Mouse (Mus musculus) hindbrain, embryonic 10.5 days (tissue): ENCODE data around the gene Tmem239. TPM values are rescaled to one million over a fixed set of nuclear protein-coding genes. Genes with fewer than 3 reads are reported as not detected.

Experiments
- DNase-seq: peaks from one replicate; pipeline ENCODE4 v3.0.0-alpha.2; 2017; ENCODE audit warnings: low spot score
- H3K27ac ChIP-seq: fragments of 300-500 bp; sonication (generic); 2 replicates; pipeline ENCODE4 v1.5.1; 2016; ENCODE audit warnings: mild to moderate bottlenecking, moderate library complexity
- H3K27me3 ChIP-seq: fragments of 300-500 bp; sonication (generic); 2 replicates; pipeline ENCODE4 v1.6.1; 2016; ENCODE audit warnings: mild to moderate bottlenecking; ENCODE audit not compliant: poor library complexity, insufficient read depth, severe bottlenecking
- H3K36me3 ChIP-seq: fragments of 300-500 bp; sonication (generic); 2 replicates; pipeline ENCODE4 v1.6.1; 2016; ENCODE audit warnings: mild to moderate bottlenecking, moderate library complexity
- H3K4me1 ChIP-seq: fragments of 300-500 bp; sonication (generic); replicated peaks from 2 replicates; pipeline ENCODE4 v1.6.1; 2016; ENCODE audit warnings: mild to moderate bottlenecking
- H3K4me3 ChIP-seq: fragments of 300-500 bp; sonication (generic); 2 replicates; pipeline ENCODE4 v1.5.1; 2016; ENCODE audit warnings: mild to moderate bottlenecking, moderate library complexity
- H3K9me3 ChIP-seq: fragments of 300-500 bp; sonication (generic); 2 replicates; pipeline ENCODE4 v1.6.1; 2016; ENCODE audit warnings: mild to moderate bottlenecking, moderate library complexity
- WGBS: fragments of 180-500 bp; shearing (Covaris S2); methylation state at CpG from one replicate; pipeline ENCODE4 v1.1.7; 2016; 5-methylcytosine and 5-hydroxymethylcytosine counted together
- polyA plus RNA-seq: library from polyadenylated mRNA; unstranded; fragments of >200 nt; fragmentation: Nextera tagmentation; extraction: Ambion mirVana; gene quantifications from 2 replicates; pipeline ENCODE4 v1.2.1, GENCODE M21; 2016

The Tmem239 gene
- polyA plus RNA-seq, 1 experiment from 2014 or later: not detected

- Histone ChIP-seq H3K4me1 (peaks cover 38% of the 10 kb centered on the region), H3K9me3 (no peaks in the 10 kb centered on the region), H3K27ac (no peak overlapping the region), H3K27me3 (peaks cover 26% of the 10 kb centered on the region), H3K4me3 (no peak overlapping the region), H3K36me3 (peaks cover 29% of the 10 kb centered on the region)
- no peak for DNase-seq
Measured at GRCm38 (mm10) chr2:130448449-130448848, 42.2 kb downstream of the Tmem239 start.

DNA sequence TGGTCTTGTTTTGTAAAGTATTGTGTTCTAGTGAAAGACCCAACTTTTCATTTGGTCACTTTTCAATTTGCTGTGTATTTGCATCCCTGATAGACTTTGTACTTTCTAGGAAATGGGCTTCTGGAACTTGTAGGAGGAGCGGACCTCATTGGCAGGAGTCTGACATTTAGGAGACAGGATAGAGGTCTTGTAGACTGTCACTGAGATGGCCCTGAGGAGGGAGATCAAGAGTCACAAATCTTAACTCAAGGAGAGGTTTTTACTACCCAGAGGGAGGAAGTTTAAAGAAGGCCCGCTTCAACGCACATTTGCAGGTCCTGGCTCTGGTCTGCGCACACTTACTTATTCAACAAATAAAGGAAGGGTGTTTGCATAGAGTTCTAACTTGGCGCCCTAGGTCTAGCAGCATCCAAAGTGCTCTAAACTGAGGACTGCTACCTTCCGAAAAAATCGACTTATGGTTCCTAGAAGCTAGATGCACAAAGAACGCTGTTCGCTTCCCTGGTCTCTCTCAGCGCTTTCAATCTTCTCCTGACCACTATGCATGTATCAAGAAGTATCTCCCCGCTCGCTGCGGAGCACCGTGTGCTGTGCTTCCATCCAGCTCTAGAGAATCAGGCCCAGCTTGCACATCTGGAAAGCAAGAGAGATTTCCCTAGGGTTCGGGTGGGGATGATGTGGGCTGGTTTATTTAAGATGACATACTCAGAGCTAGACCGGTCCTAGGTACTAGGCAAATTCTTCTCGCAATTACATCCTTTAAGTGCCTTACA, 42.9 kb downstream of the Tmem239 start:
- Histone ChIP-seq H3K9me3 (no peaks in the 10 kb centered on the region), H3K4me3 (peak overlapping the region; percentile 94), H3K27ac (peak overlapping the region; percentile 94; the same call in 1 of the 2 replicates), H3K4me1 (peaks cover 38% of the 10 kb centered on the region), H3K36me3 (peaks cover 21% of the 10 kb centered on the region), H3K27me3 (peaks cover 26% of the 10 kb centered on the region)
- peak; percentile 35 for DNase-seq
- 8% methylated on average over 17 of the region's 17 CpGs for WGBS

DNA sequence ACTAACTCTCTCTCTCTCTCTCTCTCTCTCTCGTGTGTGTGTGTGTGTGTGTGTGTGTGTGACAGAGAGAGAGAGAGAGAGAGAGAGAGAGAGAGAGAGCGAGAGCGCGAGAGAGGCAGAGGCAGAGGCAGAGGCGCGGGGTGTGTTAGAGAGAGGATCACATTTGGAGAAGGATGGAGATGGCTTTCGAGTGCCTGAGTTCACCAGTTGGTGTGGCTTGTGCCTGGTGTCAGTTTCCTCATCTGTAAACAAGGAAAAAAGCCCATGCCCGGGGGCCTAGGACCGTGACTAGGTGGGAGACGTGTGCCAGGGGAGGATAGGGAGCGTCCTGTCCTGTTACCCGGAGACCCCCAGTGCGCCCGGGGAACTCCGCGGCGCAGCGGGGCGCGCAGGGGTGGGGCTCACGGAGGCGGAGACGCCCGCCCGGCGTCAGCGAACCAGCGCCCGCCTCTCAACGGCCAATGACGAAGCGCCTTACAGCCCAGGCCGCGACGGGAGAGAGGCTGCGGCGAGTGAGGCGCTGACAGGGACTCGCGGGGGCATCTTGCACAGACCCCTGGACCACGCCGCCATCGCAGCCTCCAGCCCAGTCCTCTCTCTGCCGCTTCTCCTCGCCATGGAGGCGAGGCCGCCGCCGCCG, 43.6 kb downstream of the Tmem239 start, which contains the start of gene Ptpra:
Gene Ptpra, plus strand, starts transcription at position 485 of the 640 bp plus-strand sequence.
- H3K9me3 ChIP-seq: no peaks in the 10 kb centered on the region
- peak within 1 kb of the TSS; percentile 94 for H3K4me3 ChIP-seq
- WGBS: under 1% methylated on average over 50 of the region's 50 CpGs
- peak; percentile 93 for DNase-seq
- H3K4me1 ChIP-seq: peaks cover 38% of the 10 kb centered on the region
- H3K27me3 ChIP-seq: peaks cover 26% of the 10 kb centered on the region
- peaks cover 14% of the 10 kb centered on the region for H3K36me3 ChIP-seq
- H3K27ac ChIP-seq: peak within 1 kb of the TSS; percentile 94

GRCm38 (mm10) chr2:130450434-130450796, 44.1 kb downstream of the Tmem239 start:
- Histone ChIP-seq H3K9me3 (no peaks in the 10 kb centered on the region), H3K4me3 (peak overlapping the region; percentile 94), H3K27ac (peak overlapping the region; percentile 94), H3K27me3 (peaks cover 26% of the 10 kb centered on the region), H3K4me1 (peaks cover 38% of the 10 kb centered on the region), H3K36me3 (peaks cover 9% of the 10 kb centered on the region; the same call in 1 of the 2 replicates)
- DNase-seq: no peak
- under 1% methylated on average over 47 of the region's 47 CpGs for WGBS

GRCm38 (mm10) chr2:130451086-130451726, 44.9 kb downstream of the Tmem239 start:
- Histone ChIP-seq H3K27ac (peak overlapping the region; percentile 94; the same call in 1 of the 2 replicates), H3K4me3 (peak overlapping the region; percentile 94), H3K4me1 (peaks cover 41% of the 10 kb centered on the region), H3K36me3 (0 out of 2 replicates have a peak, but pooled peaks cover 3% of the 10 kb centered on the region), H3K27me3 (peaks cover 26% of the 10 kb centered on the region), H3K9me3 (no peaks in the 10 kb centered on the region)
- DNase-seq: no peak
- WGBS: 74% methylated on average over 14 of the region's 14 CpGs

DNA sequence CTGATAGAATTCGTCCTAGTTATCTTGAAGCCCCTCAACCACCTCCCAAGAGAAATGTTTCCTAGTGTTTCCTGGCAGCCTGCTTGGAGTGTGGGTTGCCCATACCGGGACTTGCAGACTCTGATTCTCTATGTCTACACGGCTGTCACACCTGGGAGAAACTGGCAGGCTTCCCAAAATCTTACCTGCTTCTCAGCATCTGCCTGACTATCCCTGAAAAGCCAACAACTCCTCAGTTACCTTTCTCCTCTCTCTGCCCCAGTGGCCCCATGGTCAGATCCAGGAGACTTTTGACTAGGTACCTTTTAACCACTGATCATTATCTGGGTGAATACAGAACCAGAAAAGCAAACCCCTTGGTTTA, 45.4 kb downstream of the Tmem239 start:
- H3K4me3 ChIP-seq: peak overlapping the region; percentile 94
- H3K9me3 ChIP-seq: no peaks in the 10 kb centered on the region
- H3K4me1 ChIP-seq: peaks cover 41% of the 10 kb centered on the region
- WGBS: 86% methylated on average over 3 of the region's 3 CpGs
- 0 out of 2 replicates have a peak, but pooled peaks cover 3% of the 10 kb centered on the region for H3K36me3 ChIP-seq
- no peak for DNase-seq
- peaks cover 26% of the 10 kb centered on the region for H3K27me3 ChIP-seq
- no peak overlapping the region for H3K27ac ChIP-seq

DNA sequence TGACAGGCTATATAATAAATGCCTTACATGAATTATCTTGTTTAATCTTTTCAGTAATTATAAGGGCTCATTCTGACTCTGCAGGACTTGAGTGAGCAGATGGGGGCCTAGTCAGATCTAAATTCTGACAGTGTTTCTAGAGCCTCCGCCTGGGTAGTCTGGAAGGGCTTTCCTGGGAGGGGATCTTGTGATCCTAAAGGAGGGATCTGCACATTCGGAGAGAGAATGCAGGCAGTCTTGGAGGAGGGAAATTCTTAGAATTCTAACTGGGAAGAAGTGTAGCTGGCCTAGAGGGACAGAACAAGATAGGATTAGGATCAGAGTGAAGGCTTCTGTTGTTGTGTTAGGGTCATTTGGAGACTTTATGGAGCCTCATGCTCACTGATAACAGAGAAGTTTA, 46.0 kb downstream of the Tmem239 start:
- peaks cover 41% of the 10 kb centered on the region for H3K4me1 ChIP-seq
- DNase-seq: no peak
- 0 out of 2 replicates have a peak, but pooled peaks cover 3% of the 10 kb centered on the region for H3K36me3 ChIP-seq
- H3K27ac ChIP-seq: no peak overlapping the region
- H3K4me3 ChIP-seq: no peak overlapping the region
- 72% methylated on average over 2 of the region's 2 CpGs for WGBS
- no peaks in the 10 kb centered on the region for H3K9me3 ChIP-seq
- H3K27me3 ChIP-seq: peaks cover 21% of the 10 kb centered on the region

DNA sequence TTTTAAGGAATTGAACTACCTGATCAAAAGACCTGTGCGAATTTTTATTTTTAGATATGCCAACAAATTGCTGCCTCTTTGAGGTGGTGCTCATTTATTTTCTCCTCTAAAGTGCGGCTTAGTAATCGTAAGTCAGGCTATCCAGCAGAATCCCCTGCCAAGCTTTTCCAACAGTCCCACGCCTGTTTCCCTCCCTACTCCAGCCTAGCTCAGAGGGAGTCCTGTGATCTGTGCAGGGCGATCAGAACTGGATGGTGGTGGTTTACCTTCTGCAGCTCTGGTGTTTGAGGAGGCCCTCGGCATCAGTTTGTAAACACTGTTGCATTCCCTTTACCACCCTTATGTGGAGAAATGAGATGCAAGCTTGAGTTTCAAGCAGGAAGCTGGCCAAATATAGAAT, 47.1 kb downstream of the Tmem239 start:
- DNase-seq: no peak
- no peak overlapping the region for H3K4me3 ChIP-seq
- no peak overlapping the region for H3K27ac ChIP-seq
- 80% methylated on average over 6 of the region's 6 CpGs for WGBS
- 0 out of 2 replicates have a peak, but pooled peaks cover 3% of the 10 kb centered on the region for H3K36me3 ChIP-seq
- H3K27me3 ChIP-seq: peaks cover 11% of the 10 kb centered on the region
- H3K4me1 ChIP-seq: peaks cover 41% of the 10 kb centered on the region
- no peaks in the 10 kb centered on the region for H3K9me3 ChIP-seq

GRCm38 (mm10) chr2:130454748-130455370, 48.6 kb downstream of the Tmem239 start:
- Histone ChIP-seq H3K4me3 (no peak overlapping the region), H3K4me1 (peaks cover 32% of the 10 kb centered on the region), H3K27me3 (no peaks in the 10 kb centered on the region), H3K27ac (no peak overlapping the region), H3K36me3 (0 out of 2 replicates have a peak, but pooled peaks cover 3% of the 10 kb centered on the region), H3K9me3 (no peaks in the 10 kb centered on the region)
- 87% methylated on average over 6 of the region's 6 CpGs for WGBS
- no peak for DNase-seq

Other genes starting within 250 kb of the Tmem239 start
- gene Snrpb, start 227.1 kb upstream of the Tmem239 start, polyA plus RNA-seq: 876 and 909 TPM in 2 replicates
- not detected in 2 replicates for gene Tmc2, start 211.3 kb upstream of the Tmem239 start, polyA plus RNA-seq
- 297 and 412 TPM in 2 replicates for gene Nop56, start 132.0 kb upstream of the Tmem239 start, polyA plus RNA-seq
- 126 and 130 TPM in 2 replicates for gene Idh3b, start 121.9 kb upstream of the Tmem239 start, polyA plus RNA-seq
- gene Ebf4, start 111.3 kb upstream of the Tmem239 start, polyA plus RNA-seq: 0.95 and 0.98 TPM in 2 replicates
- 49.3 and 56.7 TPM in 2 replicates for gene Cpxm1, start 8.9 kb upstream of the Tmem239 start, polyA plus RNA-seq
- not detected in 2 replicates for gene Gm28372, start 1.2 kb upstream of the Tmem239 start, polyA plus RNA-seq
- gene 1700020A23Rik, start 1.2 kb upstream of the Tmem239 start, polyA plus RNA-seq: 0.25 TPM in 1 of 2 replicates, not detected in the other
- gene Vps16, start 17.9 kb downstream of the Tmem239 start, polyA plus RNA-seq: 120 TPM in 2 replicates
- 11.3 and 13.1 TPM in 2 replicates for gene Pced1a, start 18.2 kb downstream of the Tmem239 start, polyA plus RNA-seq
- gene Ptpra, start 43.8 kb downstream of the Tmem239 start, polyA plus RNA-seq: 86.7 TPM in 2 replicates
- gene Mrps26, start 157.3 kb downstream of the Tmem239 start, polyA plus RNA-seq: 91.1 and 100 TPM in 2 replicates
- gene Oxt, start 169.7 kb downstream of the Tmem239 start, polyA plus RNA-seq: not detected in 2 replicates
- not detected in 2 replicates for gene Avp, start 176.1 kb downstream of the Tmem239 start, polyA plus RNA-seq
- gene Fastkd5, start 223.5 kb downstream of the Tmem239 start, polyA plus RNA-seq: 17.7 and 19.5 TPM in 2 replicates
- gene Ubox5, start 223.6 kb downstream of the Tmem239 start, polyA plus RNA-seq: 19.4 and 19.8 TPM in 2 replicates
- 3.2 and 4.3 TPM in 2 replicates for gene Lzts3, start 236.3 kb downstream of the Tmem239 start, polyA plus RNA-seq